Mouse (Mus musculus) stomach, embryonic 16.5 days (tissue): ENCODE data around the gene Macrod2. TPM values are rescaled to one million over a fixed set of nuclear protein-coding genes. Genes with fewer than 3 reads are reported as not detected.
A peak's percentile ranks its signal among the peaks of the same experiment; 100 is the strongest.

Experiments
- ATAC-seq: fragments of 200-750 bp; cut with Nextera tagmentation; 2 replicates; pipeline ENCODE4 v1.8.0; 2017; ENCODE audit warnings: moderate number of reproducible peaks, moderate TSS enrichment; ENCODE audit not compliant: insufficient read depth, low FRiP score
- H3K27ac ChIP-seq: fragments of 300-500 bp; sonication (generic); 2 replicates; pipeline ENCODE4 v1.5.1; 2014; ENCODE audit warnings: low read length
- H3K27me3 ChIP-seq: fragments of 300-500 bp; sonication (generic); 2 replicates; pipeline ENCODE4 v1.6.1; 2014; ENCODE audit warnings: low read length, control low read depth, mixed read lengths; ENCODE audit not compliant: control insufficient read depth, insufficient read depth
- H3K36me3 ChIP-seq: fragments of 300-500 bp; sonication (generic); 2 replicates; pipeline ENCODE4 v1.6.1; 2014; ENCODE audit warnings: low read length; ENCODE audit not compliant: control insufficient read depth, insufficient read depth
- H3K4me1 ChIP-seq: fragments of 300-500 bp; sonication (generic); 2 replicates; pipeline ENCODE4 v1.6.1; 2014; ENCODE audit warnings: low read length, control low read depth, mixed read lengths; ENCODE audit not compliant: control insufficient read depth, insufficient read depth
- H3K4me2 ChIP-seq: fragments of 300-500 bp; sonication (generic); 2 replicates; pipeline ENCODE4 v1.6.1; 2014; ENCODE audit warnings: low read depth, low read length, mixed read lengths
- H3K4me3 ChIP-seq: fragments of 300-500 bp; sonication (generic); replicated peaks from 2 replicates; pipeline ENCODE4 v1.5.1; 2014; ENCODE audit warnings: mild to moderate bottlenecking, low read length
- H3K9ac ChIP-seq: fragments of 300-500 bp; sonication (generic); 2 replicates; pipeline ENCODE4 v1.6.1; 2014; ENCODE audit warnings: low read length
- H3K9me3 ChIP-seq: fragments of 300-500 bp; sonication (generic); replicated peaks from 2 replicates; pipeline ENCODE4 v1.6.1; 2016; ENCODE audit warnings: low read length, control low read depth; ENCODE audit not compliant: control insufficient read depth
- whole genome bisulfite sequencing: fragments of 180-500 bp; shearing (Covaris S2); extraction: QIAGEN DNeasy Blood & Tissue Kit; methylation state at CpG from one replicate; pipeline ENCODE4 v1.1.7; 2014; 5-methylcytosine and 5-hydroxymethylcytosine counted together
- polyA plus RNA-seq: library from polyadenylated mRNA; unstranded; fragments of >200 nt; fragmentation: Nextera tagmentation; extraction: Ambion mirVana; gene quantifications from 2 replicates; pipeline ENCODE4 v1.2.1, GENCODE M21; 2015

Macrod2 gene
- polyA plus RNA-seq, 1 experiment from 2014 or later = 45.4 TPM

DNA sequence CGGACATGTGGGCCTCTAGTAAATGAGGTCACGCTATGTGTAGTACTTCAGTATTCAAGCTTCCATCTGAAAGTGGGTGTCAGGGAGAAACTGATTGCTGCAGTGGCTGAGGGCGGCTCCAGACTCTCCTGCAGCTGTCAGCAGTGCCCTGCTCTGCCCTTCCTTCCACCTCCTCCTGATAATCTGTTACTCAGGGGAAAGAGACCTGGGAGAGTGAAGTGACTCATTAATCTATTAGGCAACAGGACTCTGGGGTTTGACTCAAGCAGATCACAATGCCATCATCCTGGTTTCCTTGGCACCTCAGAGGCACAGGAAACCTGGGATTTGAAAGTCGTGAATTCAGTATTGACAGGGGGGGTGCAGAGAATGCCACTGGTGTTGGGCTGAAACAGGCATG lies 876.4 kb downstream of the Macrod2 start:
- no peak; the same call in 1 of the 2 replicates for ATAC-seq

DNA sequence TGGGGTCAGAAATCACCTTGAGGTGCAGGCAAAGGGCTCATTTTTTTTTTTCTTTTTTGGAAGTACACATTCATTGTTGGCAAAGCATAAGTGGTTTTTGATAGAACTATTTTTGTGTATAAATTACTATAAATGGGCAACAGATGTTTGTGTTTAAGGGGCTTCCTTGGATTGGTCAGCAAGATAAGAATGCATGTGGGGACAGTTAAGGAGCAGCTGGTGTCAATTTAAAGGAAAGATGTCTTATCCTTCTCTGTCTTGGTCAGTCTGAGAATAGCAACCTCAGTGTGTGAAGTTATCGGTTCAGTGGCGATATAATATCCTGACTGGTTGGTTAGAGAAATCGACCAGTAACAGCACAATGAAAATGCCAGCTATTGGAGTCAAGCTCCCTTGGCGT lies 877.9 kb downstream of the Macrod2 start:
- Histone ChIP-seq H3K4me1 (no peaks in the 10 kb centered on the region), H3K4me3 (no peak overlapping the region), H3K27me3 (no peaks in the 10 kb centered on the region), H3K9me3 (no peaks in the 10 kb centered on the region), H3K4me2 (no peak overlapping the region), H3K36me3 (no peaks in the 10 kb centered on the region), H3K9ac (no peak overlapping the region), H3K27ac (no peak overlapping the region)
- 92% methylated on average over 4 of the region's 4 CpGs for WGBS
- ATAC-seq = no peak

More for the DNA sequence above, 876.4 kb downstream of the Macrod2 start:
- WGBS = 51% methylated on average over 4 of the region's 4 CpGs
- H3K9me3 ChIP-seq = no peaks in the 10 kb centered on the region
- no peak overlapping the region for H3K9ac ChIP-seq
- H3K27ac ChIP-seq = no peak overlapping the region
- H3K4me1 ChIP-seq = no peaks in the 10 kb centered on the region
- no peak overlapping the region for H3K4me3 ChIP-seq
- H3K4me2 ChIP-seq = no peak overlapping the region
- H3K36me3 ChIP-seq = no peaks in the 10 kb centered on the region
- H3K27me3 ChIP-seq = no peaks in the 10 kb centered on the region

DNA sequence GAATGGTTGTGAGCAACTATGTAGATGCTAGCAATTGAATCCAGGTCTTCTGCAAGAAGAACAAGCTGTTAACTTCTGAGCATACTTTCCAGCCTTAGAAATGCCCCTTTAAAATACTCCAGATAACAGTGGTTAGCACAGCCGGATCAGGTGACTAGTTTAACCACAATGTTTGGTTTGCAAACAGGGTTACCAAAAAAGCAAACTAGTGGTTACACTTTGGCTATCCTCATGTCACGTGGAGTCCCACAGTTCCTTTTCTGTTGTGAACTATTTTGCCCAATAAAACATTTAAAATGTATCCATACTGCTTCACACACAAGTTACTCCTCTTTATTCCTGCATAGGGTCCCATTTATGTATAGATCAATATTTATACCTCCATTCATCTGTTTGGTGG lies 879.2 kb downstream of the Macrod2 start:
- 66% methylated on average over 2 of the region's 2 CpGs for WGBS

DNA sequence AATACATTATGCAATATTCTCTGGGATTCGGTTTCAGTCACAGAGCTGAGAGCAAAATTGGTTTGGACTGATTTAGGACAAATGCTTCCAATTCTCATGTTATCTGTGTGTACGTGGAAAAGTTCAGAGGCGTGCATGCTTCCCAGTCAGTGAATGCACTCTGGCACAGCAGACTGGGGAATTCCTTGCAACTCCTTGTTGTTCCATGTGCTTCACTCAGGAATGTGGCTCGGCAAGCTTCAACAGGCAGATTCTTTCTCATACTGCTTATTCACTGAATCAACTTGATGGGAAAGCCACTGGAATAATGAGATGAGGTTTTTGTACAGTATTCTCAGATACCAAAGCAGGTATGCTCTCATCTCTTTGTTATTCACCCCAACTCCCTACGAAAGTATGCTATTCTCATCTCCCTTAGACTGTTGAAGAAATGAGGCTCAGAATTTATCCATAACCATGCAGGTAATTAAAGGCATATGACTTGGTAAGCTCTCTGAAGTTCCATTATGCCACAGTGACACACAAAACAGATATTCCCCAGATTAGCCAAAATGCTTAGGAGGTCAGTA lies 884.1 kb downstream of the Macrod2 start:
- H3K9ac ChIP-seq = no peak overlapping the region
- H3K9me3 ChIP-seq = no peaks in the 10 kb centered on the region
- no peak overlapping the region for H3K27ac ChIP-seq
- H3K4me2 ChIP-seq = no peak overlapping the region
- H3K4me3 ChIP-seq = no peak overlapping the region
- no peaks in the 10 kb centered on the region for H3K27me3 ChIP-seq
- no peaks in the 10 kb centered on the region for H3K4me1 ChIP-seq
- no peak for ATAC-seq
- 35% methylated on average over 5 of the region's 5 CpGs for WGBS
- H3K36me3 ChIP-seq = no peaks in the 10 kb centered on the region

More for the DNA sequence above, 879.2 kb downstream of the Macrod2 start:
- no peak overlapping the region for H3K9ac ChIP-seq
- no peak overlapping the region for H3K4me3 ChIP-seq
- H3K36me3 ChIP-seq = no peaks in the 10 kb centered on the region
- H3K27ac ChIP-seq = no peak overlapping the region
- no peaks in the 10 kb centered on the region for H3K9me3 ChIP-seq
- H3K4me2 ChIP-seq = no peak overlapping the region
- H3K4me1 ChIP-seq = no peaks in the 10 kb centered on the region
- no peaks in the 10 kb centered on the region for H3K27me3 ChIP-seq
- no peak for ATAC-seq

DNA sequence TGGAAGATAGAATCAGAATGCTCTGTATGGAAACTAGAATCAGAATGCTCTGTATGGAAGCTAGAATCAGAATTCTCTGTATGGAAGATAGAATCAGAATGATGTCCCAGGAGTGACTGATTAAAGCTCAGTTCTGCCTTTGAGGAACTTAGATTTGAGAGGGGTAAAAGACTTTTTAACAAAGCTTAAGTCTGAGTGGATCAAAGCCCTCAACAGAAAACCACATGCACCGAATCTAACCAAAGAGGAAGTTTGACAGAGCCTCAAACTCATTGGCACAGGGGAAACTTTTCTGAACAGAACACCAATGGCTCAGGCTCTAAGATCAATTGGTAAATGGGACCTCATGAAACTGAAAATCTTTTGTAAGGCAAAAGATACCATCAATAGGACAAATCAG lies 885.7 kb downstream of the Macrod2 start:
- H3K27ac ChIP-seq = no peak overlapping the region
- no peaks in the 10 kb centered on the region for H3K4me1 ChIP-seq
- no peaks in the 10 kb centered on the region for H3K9me3 ChIP-seq
- WGBS = 77% methylated on average over 1 of the region's 1 CpGs
- H3K4me2 ChIP-seq = no peak overlapping the region
- H3K27me3 ChIP-seq = no peaks in the 10 kb centered on the region
- no peak for ATAC-seq
- no peak overlapping the region for H3K9ac ChIP-seq
- H3K36me3 ChIP-seq = no peaks in the 10 kb centered on the region
- H3K4me3 ChIP-seq = no peak overlapping the region

DNA sequence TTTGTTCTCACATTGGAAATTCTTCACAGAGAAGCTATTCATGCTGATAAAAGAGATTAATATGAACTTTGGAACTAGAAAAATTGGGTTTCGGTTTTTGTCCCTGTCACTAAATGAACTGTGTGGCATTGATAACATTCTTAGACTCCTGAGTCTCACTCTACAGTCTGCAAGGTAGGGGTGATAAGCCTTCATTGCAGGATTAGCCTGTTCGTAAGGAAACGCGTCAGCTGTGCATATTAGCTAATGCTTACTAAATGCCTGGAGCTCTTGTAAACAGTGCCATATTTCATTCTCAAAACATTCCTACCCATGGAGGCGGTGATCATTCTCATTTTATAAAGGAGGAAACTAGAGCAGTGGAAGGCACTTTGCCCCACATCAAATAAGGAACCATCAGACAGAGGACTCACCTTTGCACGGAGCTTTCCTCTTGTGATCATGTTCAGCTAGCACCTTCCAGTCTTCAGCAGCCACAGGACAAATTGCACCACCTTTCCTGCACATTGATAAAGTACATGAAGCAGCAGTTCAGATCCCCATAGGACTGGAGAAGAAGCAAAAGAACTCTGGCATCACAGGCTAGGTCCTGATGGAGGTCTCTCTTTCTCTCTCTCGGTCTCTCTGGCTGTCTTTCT lies 891.1 kb downstream of the Macrod2 start:
- peak; percentile 87 for ATAC-seq
- H3K36me3 ChIP-seq = no peaks in the 10 kb centered on the region
- 41% methylated on average over 7 of the region's 7 CpGs for WGBS
- H3K27ac ChIP-seq = no peak overlapping the region
- no peak overlapping the region for H3K4me2 ChIP-seq
- 0 out of 2 replicates have a peak, but pooled peaks cover 2% of the 10 kb centered on the region for H3K4me1 ChIP-seq
- no peak overlapping the region for H3K9ac ChIP-seq
- no peaks in the 10 kb centered on the region for H3K27me3 ChIP-seq
- H3K9me3 ChIP-seq = no peaks in the 10 kb centered on the region
- H3K4me3 ChIP-seq = no peak overlapping the region

DNA sequence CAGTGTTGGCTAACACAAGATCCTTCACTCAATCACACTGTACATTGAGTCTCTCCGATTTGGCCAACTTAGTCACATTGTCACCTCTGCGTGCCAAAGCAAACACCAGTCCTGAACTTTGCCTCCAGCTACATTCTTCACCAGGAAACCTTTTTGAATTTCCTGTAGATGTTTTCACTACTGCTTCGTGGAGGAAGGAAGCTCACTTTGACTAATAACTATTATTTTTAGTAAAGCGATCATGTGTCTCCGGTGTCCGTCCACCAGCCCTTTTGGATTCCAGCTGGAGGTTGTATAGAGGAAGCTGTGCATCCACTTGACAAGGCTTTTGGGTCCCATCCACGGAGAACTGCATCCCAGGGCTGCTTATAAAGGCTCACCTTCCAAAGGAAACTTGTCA lies 893.4 kb downstream of the Macrod2 start:
- no peak overlapping the region for H3K4me3 ChIP-seq
- H3K4me2 ChIP-seq = no peak overlapping the region
- H3K4me1 ChIP-seq = 0 out of 2 replicates have a peak, but pooled peaks cover 2% of the 10 kb centered on the region
- WGBS = 28% methylated on average over 7 of the region's 7 CpGs
- ATAC-seq = peak; percentile 54; the same call in 1 of the 2 replicates
- H3K36me3 ChIP-seq = no peaks in the 10 kb centered on the region
- H3K9me3 ChIP-seq = no peaks in the 10 kb centered on the region
- no peak overlapping the region; the same call in 1 of the 2 replicates for H3K27ac ChIP-seq
- no peaks in the 10 kb centered on the region for H3K27me3 ChIP-seq
- H3K9ac ChIP-seq = no peak overlapping the region

DNA sequence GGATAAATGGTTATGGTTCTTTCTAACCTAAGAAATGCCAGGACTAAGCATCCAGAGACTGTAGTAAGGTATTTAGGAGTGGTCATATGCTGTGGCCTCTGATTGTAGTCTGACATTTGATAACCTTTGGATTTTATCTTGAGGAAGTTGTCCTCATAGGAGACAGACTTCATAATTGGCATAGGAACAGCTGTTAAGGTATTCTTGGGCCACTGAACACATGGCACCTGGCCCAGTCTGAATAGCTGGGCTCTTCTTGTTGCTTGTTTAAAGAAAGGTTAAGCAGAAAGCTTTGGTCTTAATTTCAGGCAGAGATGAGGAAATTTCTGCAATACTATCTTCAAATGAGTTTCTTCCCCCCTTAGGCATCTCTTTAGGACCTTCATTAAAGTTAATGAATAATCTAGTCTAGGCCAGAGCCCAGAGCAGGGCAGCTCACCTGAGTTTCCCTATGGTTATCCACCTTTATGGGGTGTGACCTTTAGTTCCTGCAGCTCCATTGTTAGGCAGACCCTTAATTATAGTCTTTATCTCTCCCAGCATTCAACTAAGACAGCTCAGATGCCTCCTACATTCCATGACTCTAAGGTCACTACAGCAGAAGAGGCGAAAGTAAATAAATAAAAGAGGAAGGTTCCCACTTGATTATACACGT lies 894.1 kb downstream of the Macrod2 start:
- Histone ChIP-seq H3K4me1 (0 out of 2 replicates have a peak, but pooled peaks cover 2% of the 10 kb centered on the region), H3K4me3 (no peak overlapping the region), H3K27ac (no peak overlapping the region), H3K9ac (no peak overlapping the region), H3K9me3 (no peaks in the 10 kb centered on the region), H3K36me3 (no peaks in the 10 kb centered on the region), H3K27me3 (no peaks in the 10 kb centered on the region), H3K4me2 (no peak overlapping the region)
- 47% methylated on average over 2 of the region's 2 CpGs for WGBS
- no peak for ATAC-seq

DNA sequence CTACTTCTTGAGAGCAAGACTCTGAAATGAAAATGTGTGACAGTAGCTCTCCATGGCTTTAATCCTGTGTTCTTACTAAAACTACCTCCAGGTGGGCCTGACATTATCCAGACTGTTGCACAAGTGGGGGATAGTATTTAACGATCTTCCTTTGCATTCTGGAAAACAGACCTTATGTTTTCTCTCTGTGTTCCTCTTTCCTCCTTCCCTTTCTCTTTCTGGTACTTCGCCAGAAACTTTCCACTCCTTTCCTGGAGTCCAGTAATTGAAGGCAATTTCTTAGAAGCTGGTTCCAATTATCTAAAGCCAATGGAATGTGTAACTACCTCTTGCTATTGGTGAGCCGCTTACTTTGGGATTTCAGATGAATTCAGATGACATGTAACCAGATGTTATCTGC lies 897.7 kb downstream of the Macrod2 start:
- 50% methylated on average over 3 of the region's 3 CpGs for WGBS

More for the DNA sequence above, 897.7 kb downstream of the Macrod2 start:
- Histone ChIP-seq H3K4me1 (no peaks in the 10 kb centered on the region), H3K9me3 (no peaks in the 10 kb centered on the region), H3K27ac (no peak overlapping the region), H3K4me2 (no peak overlapping the region), H3K36me3 (no peaks in the 10 kb centered on the region), H3K4me3 (no peak overlapping the region), H3K27me3 (no peaks in the 10 kb centered on the region), H3K9ac (no peak overlapping the region)
- no peak for ATAC-seq
